Mouse (Mus musculus) liver, postnatal 0 days (tissue): ENCODE results near the gene Gm19345.

Source experiments
- CTCF ChIP-seq: sonication (generic); IDR thresholded peaks from 2 replicates; pipeline ENCODE4 v1.5.1; 2016; ENCODE audit warnings: antibody characterized with exemption, low read depth
- EP300 ChIP-seq: IDR thresholded peaks from 2 replicates; pipeline ENCODE4 v1.6.1; 2016; ENCODE audit warnings: antibody characterized with exemption, low read depth, mild to moderate bottlenecking

DNA sequence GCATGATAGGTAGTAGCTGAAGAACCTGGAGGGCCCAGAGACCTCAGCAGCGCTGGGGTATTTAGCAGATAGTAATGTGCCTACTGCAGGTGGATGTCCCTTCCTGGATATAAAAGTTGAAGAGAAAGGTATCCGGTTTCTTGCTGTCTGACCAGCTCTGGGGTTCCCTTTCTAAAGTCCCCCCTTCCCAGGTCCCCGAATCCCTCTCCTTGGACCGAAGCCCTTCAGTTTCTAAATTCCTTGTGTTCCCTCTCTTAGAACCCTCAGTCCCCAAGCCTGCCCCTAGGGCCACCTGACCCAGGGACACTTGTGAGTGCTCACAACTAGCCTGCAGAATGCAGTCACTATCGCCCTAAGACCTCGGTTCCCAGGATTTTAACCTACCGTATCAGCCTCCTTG is 30.2 kb upstream of the Gm19345 start:
- TF ChIP-seq CTCF (no peak), EP300 (no peak)
